Mouse (Mus musculus): Measurements from ENCODE around the gene Ascl5.

DNA sequence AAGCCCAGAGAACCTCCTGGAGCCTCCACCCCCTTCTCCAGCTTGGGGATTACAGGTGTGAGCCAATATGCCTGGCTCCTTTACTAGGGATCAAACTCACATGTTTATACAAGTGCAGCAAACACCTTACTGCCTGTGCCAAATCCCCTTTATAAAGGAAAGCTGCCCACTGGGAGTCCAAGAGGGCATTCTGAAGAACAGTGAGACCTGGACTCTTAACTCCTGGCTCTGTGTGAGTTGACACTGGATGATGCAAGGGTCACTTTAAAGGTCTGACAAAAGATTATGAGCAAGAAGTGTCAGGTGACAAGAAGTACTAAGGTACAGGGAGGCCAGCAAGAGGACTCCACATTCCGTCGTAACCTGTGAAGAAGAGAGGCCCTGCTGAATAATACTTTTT, 49.2 kb upstream of the Ascl5 start:
- no peak for TF ChIP-seq CTCF (conservative IDR thresholded peaks at IDR 0.05; ENCODE audit: insufficient read depth, insufficient read length, low read depth, low read length)
- no peak for TF ChIP-seq POLR2A (IDR thresholded peaks at IDR 0.05; ENCODE audit: low read depth, low read length)
